Mouse (Mus musculus) CH12.LX (cell line): ENCODE measurements around the gene Tead1. TPM values are rescaled to one million over a fixed set of nuclear protein-coding genes. Genes with fewer than 3 reads are reported as not detected.

Experiments used
- DNase-seq: peaks from one replicate; pipeline ENCODE4 v3.0.0-alpha.2; 2013; ENCODE audit errors: extremely low read depth
- H3K27ac ChIP-seq: 2 replicates; pipeline ENCODE4 v1.5.1; 2012; ENCODE audit warnings: low read depth, mild to moderate bottlenecking, control low read depth, moderate library complexity; ENCODE audit not compliant: insufficient read depth
- H3K27me3 ChIP-seq: replicated peaks from 2 replicates; pipeline ENCODE3; 2012; ENCODE audit warnings: inconsistent platforms
- H3K36me3 ChIP-seq, 2 experiments: replicated peaks in 1 of 2; 2 replicates each; pipeline versions ENCODE3 to v1.6.1; 2012; ENCODE audit warnings: inconsistent platforms in 1 of 2, low read length in 1 of 2, mild to moderate bottlenecking in 1 of 2, mixed read lengths in 1 of 2, moderate library complexity in 1 of 2; ENCODE audit not compliant: control insufficient read depth in 1 of 2, insufficient read depth in 1 of 2
- H3K4me1 ChIP-seq, 2 experiments: 2 replicates each; pipeline ENCODE4 v1.6.1; 2012; ENCODE audit warnings: inconsistent platforms in 1 of 2, moderate library complexity in 1 of 2; ENCODE audit not compliant: insufficient read depth in 2 of 2, control insufficient read depth in 1 of 2
- H3K4me2 ChIP-seq: 2 replicates; pipeline ENCODE4 v1.6.1; 2012; ENCODE audit warnings: low read depth, mild to moderate bottlenecking, control low read depth; ENCODE audit not compliant: poor library complexity, insufficient read depth, severe bottlenecking
- H3K4me3 ChIP-seq, 3 experiments: fragments of 150-350 bp in 1 of 3; sonication (generic) in 1 of 3; replicated peaks in 1 of 3; 2 replicates each; pipeline versions ENCODE3 to v1.5.1; 2011 to 2012; ENCODE audit warnings: low read depth in 2 of 3, low read length in 2 of 3, mild to moderate bottlenecking in 2 of 3, moderate library complexity in 2 of 3, control low read depth in 1 of 3, improper control_type of control experiment in 1 of 3, inconsistent platforms in 1 of 3, mixed read lengths in 1 of 3; ENCODE audit not compliant: poor library complexity in 1 of 3
- H3K79me2 ChIP-seq: replicated peaks from 2 replicates; pipeline ENCODE4 v1.6.1; 2012; ENCODE audit warnings: mild to moderate bottlenecking, moderate library complexity; ENCODE audit not compliant: control insufficient read depth, poor library complexity, insufficient read depth, severe bottlenecking; ENCODE audit errors: extremely low read depth
- H3K9ac ChIP-seq: 2 replicates; pipeline ENCODE4 v1.6.1; 2012; ENCODE audit warnings: low read depth, mild to moderate bottlenecking, control low read depth, moderate library complexity; ENCODE audit not compliant: insufficient read depth
- H3K9me3 ChIP-seq: replicated peaks from 2 replicates; pipeline ENCODE3; 2012; ENCODE audit warnings: low read length, inconsistent platforms, mixed read lengths
- CHD1 ChIP-seq: IDR thresholded peaks from 2 replicates; pipeline ENCODE4 v1.6.1; 2012; ENCODE audit warnings: low read depth, low read length, improper control_type of control experiment, inconsistent platforms
- CTCF ChIP-seq, 2 experiments: IDR thresholded peaks in 1 of 2; conservative IDR thresholded peaks in 1 of 2; 2 replicates each; pipeline ENCODE4 v1.5.1; 2011 to 2012; ENCODE audit warnings: low read depth in 2 of 2, low read length in 2 of 2, improper control_type of control experiment in 1 of 2, inconsistent platforms in 1 of 2, mild to moderate bottlenecking in 1 of 2, moderate library complexity in 1 of 2
- ETS1 ChIP-seq: conservative IDR thresholded peaks from 2 replicates; pipeline ENCODE4 v1.6.1; 2012; ENCODE audit warnings: low read depth, mild to moderate bottlenecking, inconsistent platforms, low read length, improper control_type of control experiment, moderate library complexity
- GABPA ChIP-seq: IDR thresholded peaks from 2 replicates; pipeline ENCODE4 v1.6.1; 2012; ENCODE audit warnings: low read depth, low read length, improper control_type of control experiment, inconsistent platforms; ENCODE audit not compliant: insufficient replicate concordance
- IRF4 ChIP-seq: IDR thresholded peaks from 2 replicates; pipeline ENCODE4 v1.6.1; 2014; ENCODE audit warnings: low read depth, mild to moderate bottlenecking, inconsistent platforms, low read length, improper control_type of control experiment
- JUN ChIP-seq: IDR thresholded peaks from 2 replicates; pipeline ENCODE4 v1.6.1; 2011; ENCODE audit warnings: low read depth, mild to moderate bottlenecking, low read length, improper control_type of control experiment, moderate library complexity; ENCODE audit not compliant: insufficient read depth
- JUND ChIP-seq: conservative IDR thresholded peaks from 2 replicates; pipeline ENCODE4 v1.6.1; 2011; ENCODE audit warnings: low read depth, low read length, improper control_type of control experiment
- MAX ChIP-seq: IDR thresholded peaks from 2 replicates; pipeline ENCODE4 v1.6.1; 2011; ENCODE audit warnings: low read length, improper control_type of control experiment
- MAZ ChIP-seq: IDR thresholded peaks from 2 replicates; pipeline ENCODE4 v1.6.1; 2012; ENCODE audit warnings: low read depth, mild to moderate bottlenecking, inconsistent platforms, low read length, improper control_type of control experiment, moderate library complexity
- MEF2A ChIP-seq: IDR thresholded peaks from 2 replicates; pipeline ENCODE4 v1.6.1; 2014; ENCODE audit warnings: low read depth, mild to moderate bottlenecking, inconsistent platforms, low read length, improper control_type of control experiment, borderline replicate concordance
- MXI1 ChIP-seq: IDR thresholded peaks from 2 replicates; pipeline ENCODE4 v1.6.1; 2011; ENCODE audit warnings: mild to moderate bottlenecking, low read depth, low read length, improper control_type of control experiment
- MYC ChIP-seq: IDR thresholded peaks from 2 replicates; pipeline ENCODE4 v1.6.1; 2011; ENCODE audit warnings: low read depth, mild to moderate bottlenecking, improper control_type of control experiment, low read length
- NELFE ChIP-seq: IDR thresholded peaks from 2 replicates; pipeline ENCODE4 v1.6.1; 2011; ENCODE audit warnings: low read depth, low read length, improper control_type of control experiment
- NRF1 ChIP-seq: IDR thresholded peaks from 2 replicates; pipeline ENCODE4 v1.6.1; 2014; ENCODE audit warnings: low read depth, mild to moderate bottlenecking, inconsistent platforms, low read length, improper control_type of control experiment, moderate library complexity
- PAX5 ChIP-seq: IDR thresholded peaks from 2 replicates; pipeline ENCODE4 v1.6.1; 2012; ENCODE audit warnings: low read length, inconsistent platforms, mixed read lengths
- POLR2A ChIP-seq: IDR thresholded peaks from 2 replicates; pipeline ENCODE4 v1.6.1; 2011; ENCODE audit warnings: low read depth, mild to moderate bottlenecking, improper control_type of control experiment, low read length
- POLR2AphosphoS2 ChIP-seq: IDR thresholded peaks from 2 replicates; pipeline ENCODE4 v1.6.1; 2011; ENCODE audit warnings: low read depth, low read length, improper control_type of control experiment
- RAD21 ChIP-seq: IDR thresholded peaks from 2 replicates; pipeline ENCODE4 v1.6.1; 2011; ENCODE audit warnings: low read depth, mild to moderate bottlenecking, low read length, improper control_type of control experiment, moderate library complexity
- SIN3A ChIP-seq: IDR thresholded peaks from 2 replicates; pipeline ENCODE4 v1.6.1; 2012; ENCODE audit warnings: low read length, improper control_type of control experiment, inconsistent platforms
- SMC3 ChIP-seq: IDR thresholded peaks from 2 replicates; pipeline ENCODE4 v1.6.1; 2011; ENCODE audit warnings: low read depth, low read length, improper control_type of control experiment
- TCF12 ChIP-seq: IDR thresholded peaks from 2 replicates; pipeline ENCODE4 v1.6.1; 2014; ENCODE audit warnings: low read depth, mild to moderate bottlenecking, inconsistent platforms, low read length, improper control_type of control experiment
- USF2 ChIP-seq: conservative IDR thresholded peaks from 2 replicates; pipeline ENCODE4 v1.6.1; 2011; ENCODE audit warnings: low read depth, low read length, improper control_type of control experiment
- ZC3H11A ChIP-seq: IDR thresholded peaks from 2 replicates; pipeline ENCODE4 v1.6.1; 2012; ENCODE audit warnings: low read depth, mild to moderate bottlenecking, inconsistent platforms, low read length, improper control_type of control experiment
- ZKSCAN1 ChIP-seq: IDR thresholded peaks from 2 replicates; pipeline ENCODE4 v1.6.1; 2012; ENCODE audit warnings: low read depth, inconsistent platforms, low read length, improper control_type of control experiment, borderline replicate concordance
- ZMIZ1 ChIP-seq: IDR thresholded peaks from 2 replicates; pipeline ENCODE4 v1.6.1; 2012; ENCODE audit warnings: low read depth, mild to moderate bottlenecking, inconsistent platforms, low read length, improper control_type of control experiment
- dilution Hi-C: fragments of 300-500 bp; cut with MboI; formaldehyde crosslinking; loops from 2 replicates; pipeline ENCODE4 v1.14.3; 2020; ENCODE audit warnings: low sequenced_read_pairs; ENCODE audit not compliant: extremely low pct_unique_long_range_greater_than_20kb, extremely low pct_ligation_motif_present
- in situ Hi-C: fragments of 300-500 bp; cut with MboI; formaldehyde crosslinking; loops from 3 replicates; pipeline ENCODE4 v1.14.3; 2019; ENCODE audit warnings: low sequenced_read_pairs, low pct_ligation_motif_present, low pct_unique_long_range_greater_than_20kb, mixed read lengths
- polyA plus RNA-seq: library from polyadenylated mRNA; unstranded; fragments of >175 nt; gene quantifications from 2 replicates; pipeline ENCODE4 v1.2.1, GENCODE M21; 2012; ENCODE audit warnings: low read depth; ENCODE audit not compliant: insufficient read length
- total RNA-seq, 2 experiments: library from RNA; depleted of rRNA; stranded (reverse); fragments of 300-350 nt in 1 of 2; fragments of >200 nt in 1 of 2; gene quantifications; 2 replicates each; pipeline ENCODE4 v1.2.3; 2012 to 2014

The Tead1 gene
- total and polyA plus RNA-seq, 3 experiments: not detected

- dilution Hi-C loops: no loop called here
- H3K9me3 ChIP-seq: no peaks in the 10 kb centered on the region
- H3K36me3 ChIP-seq: no peaks in the 10 kb centered on the region
- in situ Hi-C loops: no loop called here
- H3K27ac ChIP-seq: no peak overlapping the region
- H3K9ac ChIP-seq: no peak overlapping the region
- H3K4me3 ChIP-seq: no peak overlapping the region
- no peak overlapping the region for H3K4me2 ChIP-seq
- no peaks in the 10 kb centered on the region for H3K27me3 ChIP-seq
- no peaks in the 10 kb centered on the region for H3K79me2 ChIP-seq
- no peak for DNase-seq
- peaks cover 0 to 3% of the 10 kb centered on the region in 2 experiments; a peak in 1 of 4 replicates for H3K4me1 ChIP-seq
- no peak for TF ChIP-seq GABPA
- TF ChIP-seq POLR2A: no peak
- no peak for TF ChIP-seq IRF4
- TF ChIP-seq JUND: no peak
- no peak for TF ChIP-seq POLR2AphosphoS2
- no peak for TF ChIP-seq MAX
- TF ChIP-seq ZMIZ1: no peak
- TF ChIP-seq MYC: no peak
- TF ChIP-seq SIN3A: no peak
- no peak for TF ChIP-seq MEF2A
- TF ChIP-seq CTCF (conservative IDR thresholded peaks at IDR 0.05 in 1 of 2, IDR thresholded peaks at IDR 0.05 in 1 of 2; ENCODE audit: low read depth in 2 of 2, low read length in 2 of 2): no peak
- no peak for TF ChIP-seq NELFE
- no peak for TF ChIP-seq MXI1
- TF ChIP-seq TCF12: no peak
- no peak for TF ChIP-seq SMC3
- no peak for TF ChIP-seq USF2
- no peak for TF ChIP-seq MAZ
- no peak for TF ChIP-seq CHD1
- TF ChIP-seq RAD21: no peak
- no peak for TF ChIP-seq NRF1
These were observed 96.7 kb downstream of the Tead1 start for GRCm38 (mm10) chr7:112775816-112776215.

GRCm38 (mm10) chr7:112776670-112777069 lies 97.6 kb downstream of the Tead1 start:
- Histone ChIP-seq H3K4me2 (no peak overlapping the region), H3K9ac (no peak overlapping the region), H3K27ac (no peak overlapping the region), H3K4me3 (no peak overlapping the region), H3K9me3 (no peaks in the 10 kb centered on the region), H3K79me2 (no peaks in the 10 kb centered on the region), H3K27me3 (no peaks in the 10 kb centered on the region), H3K4me1 (peaks cover 0 to 3% of the 10 kb centered on the region in 2 experiments; a peak in 1 of 4 replicates), H3K36me3 (no peaks in the 10 kb centered on the region)
- in situ Hi-C loops (no loop called here), dilution Hi-C loops (no loop called here)
- no peak for DNase-seq
- no peak for TF ChIP-seq SMC3
- no peak for TF ChIP-seq MAZ
- no peak for TF ChIP-seq POLR2A
- TF ChIP-seq ZC3H11A: no peak
- no peak for TF ChIP-seq IRF4
- no peak for TF ChIP-seq GABPA
- no peak for TF ChIP-seq PAX5
- TF ChIP-seq JUND: no peak
- TF ChIP-seq ETS1: no peak
- TF ChIP-seq ZKSCAN1: no peak
- no peak for TF ChIP-seq MYC
- TF ChIP-seq NELFE: no peak
- TF ChIP-seq RAD21: no peak
- TF ChIP-seq POLR2AphosphoS2: no peak
- no peak for TF ChIP-seq TCF12
- TF ChIP-seq CTCF (conservative IDR thresholded peaks at IDR 0.05 in 1 of 2, IDR thresholded peaks at IDR 0.05 in 1 of 2; ENCODE audit: low read depth in 2 of 2, low read length in 2 of 2): no peak
- TF ChIP-seq MAX: no peak
- TF ChIP-seq JUN: no peak
- no peak for TF ChIP-seq USF2
